Mouse (Mus musculus) stomach, postnatal 0 days (tissue): Measurements from ENCODE around the gene Tcap. TPM values are rescaled to one million over a fixed set of nuclear protein-coding genes. Genes with fewer than 3 reads are reported as not detected.
"Not testable (repeated sequence)": the region's sequence is repeated elsewhere in the genome, so short reads cannot be mapped to it uniquely, and the experiment has no call there.

Experiments
- ATAC-seq: fragments of 200-750 bp; cut with Nextera tagmentation; 2 replicates; pipeline ENCODE4 v1.8.0; 2017; ENCODE audit not compliant: low FRiP score, low TSS enrichment
- DNase-seq: peaks from one replicate; pipeline ENCODE4 v3.0.0-alpha.2; 2016; ENCODE audit warnings: low spot score
- H3K27ac ChIP-seq: fragments of 300-500 bp; sonication (generic); replicated peaks from 2 replicates; pipeline ENCODE4 v1.5.1; 2014; ENCODE audit warnings: mild to moderate bottlenecking, control low read depth
- H3K27me3 ChIP-seq: fragments of 300-500 bp; sonication (generic); 2 replicates; pipeline ENCODE4 v1.6.1; 2014; ENCODE audit warnings: low read length; ENCODE audit not compliant: control insufficient read depth, insufficient read depth
- H3K36me3 ChIP-seq: fragments of 300-500 bp; sonication (generic); 2 replicates; pipeline ENCODE4 v1.6.1; 2014; ENCODE audit warnings: low read length, mixed read lengths; ENCODE audit not compliant: control insufficient read depth, insufficient read depth
- H3K4me1 ChIP-seq: fragments of 300-500 bp; sonication (generic); replicated peaks from 2 replicates; pipeline ENCODE4 v1.6.1; 2014; ENCODE audit warnings: antibody characterized with exemption; ENCODE audit not compliant: control insufficient read depth, insufficient read depth
- H3K4me2 ChIP-seq: fragments of 300-500 bp; sonication (generic); replicated peaks from 2 replicates; pipeline ENCODE4 v1.6.1; 2014; ENCODE audit warnings: low read depth, mild to moderate bottlenecking, control low read depth, moderate library complexity
- H3K4me3 ChIP-seq: fragments of 300-500 bp; sonication (generic); 2 replicates; pipeline ENCODE4 v1.5.1; 2014; ENCODE audit warnings: low read depth, low read length, control low read depth
- H3K9ac ChIP-seq: fragments of 300-500 bp; sonication (generic); 2 replicates; pipeline ENCODE4 v1.6.1; 2014; ENCODE audit warnings: mild to moderate bottlenecking, low read length, control low read depth, mixed read lengths
- H3K9me3 ChIP-seq: fragments of 300-500 bp; sonication (generic); 2 replicates; pipeline ENCODE4 v1.6.1; 2016; ENCODE audit warnings: low read length; ENCODE audit not compliant: control insufficient read depth
- CTCF ChIP-seq: IDR thresholded peaks from 2 replicates; pipeline ENCODE4 v1.5.1; 2016; ENCODE audit warnings: antibody characterized with exemption, low read depth, mild to moderate bottlenecking, moderate library complexity
- EP300 ChIP-seq: optimal IDR thresholded peaks from 2 replicates; pipeline ENCODE3; 2016; ENCODE audit warnings: antibody characterized with exemption
- WGBS: fragments of 180-500 bp; shearing (Covaris S2); extraction: QIAGEN DNeasy Blood & Tissue Kit; methylation state at CpG from one replicate; pipeline ENCODE4 v1.1.7; 2014; 5-methylcytosine and 5-hydroxymethylcytosine counted together
- polyA plus RNA-seq: library from polyadenylated mRNA; unstranded; fragments of >200 nt; fragmentation: Nextera tagmentation; extraction: Ambion mirVana; gene quantifications from 2 replicates; pipeline ENCODE4 v1.2.1, GENCODE M21; 2015

Tcap gene
- polyA plus RNA-seq, 1 experiment from 2014 or later = 0.13 TPM

- TF ChIP-seq EP300 = no peak
- TF ChIP-seq CTCF = no peak
These were observed 3.5 kb upstream of the Tcap start for GRCm38 (mm10) chr11:98380106-98380505.

GRCm38 (mm10) chr11:98381651-98382050 is 2.0 kb upstream of the Tcap start:
- 90% methylated on average over 2 of the region's 2 CpGs for WGBS
- no peak for TF ChIP-seq EP300
- no peak for DNase-seq

More at GRCm38 (mm10) chr11:98380106-98380505, 3.5 kb upstream of the Tcap start:
- Histone ChIP-seq H3K9me3 (no peaks in the 10 kb centered on the region), H3K9ac (no peak overlapping the region), H3K4me3 (no peak overlapping the region), H3K27ac (no peak overlapping the region), H3K4me2 (no peak overlapping the region), H3K36me3 (peaks cover 14% of the 10 kb centered on the region; the same call in 1 of the 2 replicates), H3K4me1 (no peaks in the 10 kb centered on the region), H3K27me3 (no peaks in the 10 kb centered on the region)
- ATAC-seq = no peak
- WGBS = 78% methylated on average over 6 of the region's 6 CpGs
- no peak for DNase-seq

GRCm38 (mm10) chr11:98382405-98382804 is 1.2 kb upstream of the Tcap start:
- WGBS = 15% methylated on average over 2 of the region's 2 CpGs
- not testable (repeated sequence) for ATAC-seq, H3K4me1 ChIP-seq, H3K9me3 ChIP-seq, H3K27me3 ChIP-seq, H3K27ac ChIP-seq, DNase-seq, H3K4me3 ChIP-seq, H3K4me2 ChIP-seq, H3K9ac ChIP-seq
- peaks cover 14% of the 10 kb centered on the region; the same call in 1 of the 2 replicates for H3K36me3 ChIP-seq
- TF ChIP-seq CTCF = peak; percentile 25; the same call in 1 of the 2 replicates

More at GRCm38 (mm10) chr11:98381651-98382050, 2.0 kb upstream of the Tcap start:
- Histone ChIP-seq H3K4me3 (no peak overlapping the region), H3K4me1 (no peaks in the 10 kb centered on the region), H3K27ac (no peak overlapping the region), H3K9me3 (no peaks in the 10 kb centered on the region), H3K27me3 (no peaks in the 10 kb centered on the region; the same call in 1 of the 2 replicates), H3K36me3 (peaks cover 14% of the 10 kb centered on the region; the same call in 1 of the 2 replicates), H3K4me2 (no peak overlapping the region), H3K9ac (no peak overlapping the region)
- ATAC-seq = no peak

- no peak overlapping the region for H3K9ac ChIP-seq
- no peaks in the 10 kb centered on the region for H3K36me3 ChIP-seq
- no peaks in the 10 kb centered on the region for H3K9me3 ChIP-seq
- peaks cover 4% of the 10 kb centered on the region; the same call in 1 of the 2 replicates for H3K27me3 ChIP-seq
- TF ChIP-seq EP300 (no peak), CTCF (no peak)
- WGBS = 79% methylated on average over 20 of the region's 20 CpGs
- no peak overlapping the region for H3K4me2 ChIP-seq
- no peak for DNase-seq
- no peak overlapping the region for H3K4me3 ChIP-seq
- H3K27ac ChIP-seq = no peak overlapping the region
- no peaks in the 10 kb centered on the region for H3K4me1 ChIP-seq
- no peak for ATAC-seq
These were observed 605 bp downstream of the Tcap start for GRCm38 (mm10) chr11:98384216-98384615.

- ATAC-seq = no peak
- no peak for TF ChIP-seq EP300
- no peak for TF ChIP-seq CTCF
These were observed 1.4 kb downstream of the Tcap start for GRCm38 (mm10) chr11:98384721-98385637.

More at GRCm38 (mm10) chr11:98384721-98385637, 1.4 kb downstream of the Tcap start:
- peaks cover 4% of the 10 kb centered on the region; the same call in 1 of the 2 replicates for H3K27me3 ChIP-seq
- no peaks in the 10 kb centered on the region for H3K36me3 ChIP-seq
- no peak overlapping the region for H3K4me3 ChIP-seq
- H3K9me3 ChIP-seq = no peaks in the 10 kb centered on the region
- H3K27ac ChIP-seq = no peak overlapping the region
- H3K9ac ChIP-seq = no peak overlapping the region
- H3K4me1 ChIP-seq = no peaks in the 10 kb centered on the region
- 63% methylated on average over 8 of the region's 8 CpGs for WGBS
- no peak overlapping the region for H3K4me2 ChIP-seq
- no peak for DNase-seq
